In the genomic region with DNA sequence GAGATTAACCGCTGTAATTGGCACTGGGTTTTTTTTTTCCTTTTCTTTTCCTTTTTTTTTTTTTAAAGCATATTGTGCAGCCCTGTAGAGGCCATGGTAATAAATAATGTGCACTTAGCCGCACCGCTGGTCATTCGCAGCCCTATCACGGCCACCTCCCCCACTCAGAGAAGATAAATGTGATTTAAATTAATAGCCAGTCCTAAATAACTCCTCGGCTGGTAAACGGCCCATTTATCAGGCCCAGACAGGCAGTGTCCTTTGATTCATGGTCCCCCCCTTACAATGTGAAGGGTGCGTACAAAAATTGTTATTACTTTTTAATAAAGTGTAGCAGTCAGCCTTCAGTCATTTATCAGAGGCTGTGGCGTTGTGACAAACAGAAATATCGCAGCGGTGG, we compare ENCODE assay signal across 15 mouse cellular contexts.
A peak's percentile ranks its signal among the peaks of the same experiment; 100 is the strongest.
DNase-seq lines count a peak whose midpoint lies in the region; ATAC-seq lines count a peak whose summit lies in the region.
"Had no signal": no experiment of that assay in that cellular context is flagged by ENCODE, and none has a peak within 500 bp of the region (broad histone marks: within the 10 kb centered on the region; RNA-seq: fewer than 3 reads in every experiment).

No protein-coding gene starts in this region.

- peaks cover 50% of the 10 kb centered on the region for H3K27me3 ChIP-seq in hindbrain, embryonic 12.5 days
- peaks cover 23% of the 10 kb centered on the region for H3K27me3 ChIP-seq in hindbrain, embryonic 10.5 days (ENCODE audit: insufficient read depth, poor library complexity, severe bottlenecking)
- peaks cover 56% of the 10 kb centered on the region for H3K27me3 ChIP-seq in hindbrain, embryonic 13.5 days
- peaks cover 24% of the 10 kb centered on the region for H3K27me3 ChIP-seq in neural tube, embryonic 11.5 days (ENCODE audit: control insufficient read depth, insufficient read depth, low read length)
- H3K27me3 ChIP-seq in heart, embryonic 11.5 days (ENCODE audit: control insufficient read depth, insufficient read depth, low read length) = no peaks in the 10 kb centered on the region; the same call in 1 of the 2 replicates
- H3K27me3 ChIP-seq: CH12.LX had no signal

- no peak overlapping the region for H3K4me3 ChIP-seq in hindbrain, embryonic 12.5 days
- H3K4me3 ChIP-seq in hindbrain, embryonic 10.5 days = no peak overlapping the region
- H3K4me3 ChIP-seq in hindbrain, embryonic 13.5 days = no peak overlapping the region
- H3K4me3 ChIP-seq in neural tube, embryonic 11.5 days (ENCODE audit: low read depth, low read length) = no peak overlapping the region
- no peak overlapping the region for H3K4me3 ChIP-seq in heart, embryonic 11.5 days (ENCODE audit: low read depth, low read length)
- H3K4me3 ChIP-seq: heart, adult 2 months had no signal

- WGBS in hindbrain, embryonic 12.5 days = 52% methylated on average over 11 of the region's 11 CpGs
- 71% methylated on average over 11 of the region's 11 CpGs for WGBS in hindbrain, embryonic 10.5 days
- 30% methylated on average over 11 of the region's 11 CpGs for WGBS in hindbrain, embryonic 13.5 days
- WGBS in neural tube, embryonic 11.5 days = 29% methylated on average over 11 of the region's 11 CpGs
- WGBS in heart, embryonic 11.5 days (ENCODE audit: insufficient replicate concordance) = 70% methylated on average over 11 of the region's 11 CpGs

- H3K9ac ChIP-seq in hindbrain, embryonic 12.5 days = no peak overlapping the region
- H3K9ac ChIP-seq in hindbrain, embryonic 13.5 days = no peak overlapping the region
- no peak overlapping the region for H3K9ac ChIP-seq in neural tube, embryonic 11.5 days (ENCODE audit: low read length)
- H3K9ac ChIP-seq in heart, embryonic 11.5 days (ENCODE audit: low read depth, low read length) = no peak overlapping the region

- H3K9me3 ChIP-seq in hindbrain, embryonic 12.5 days (replicated peaks) = no peaks in the 10 kb centered on the region
- no peaks in the 10 kb centered on the region for H3K9me3 ChIP-seq in hindbrain, embryonic 10.5 days
- no peaks in the 10 kb centered on the region for H3K9me3 ChIP-seq in hindbrain, embryonic 13.5 days
- H3K9me3 ChIP-seq in neural tube, embryonic 11.5 days (ENCODE audit: control insufficient read depth, low read length) = no peaks in the 10 kb centered on the region
- H3K9me3 ChIP-seq in heart, embryonic 11.5 days (replicated peaks; ENCODE audit: control insufficient read depth, low read length) = no peaks in the 10 kb centered on the region

- no peak for DNase-seq in hindbrain, embryonic 10.5 days (ENCODE audit: low spot score)
- peak; percentile 57 for DNase-seq in embryo, embryonic 10 days (ENCODE audit: low spot score)
- peak; percentile 52 for DNase-seq in neural tube, embryonic 11.5 days (ENCODE audit: low spot score)
- no peak for DNase-seq in lung, postnatal 14 days
- no peak for DNase-seq in retina, postnatal 1 day
- DNase-seq: cerebellum, adult 8-10 months; gastrocnemius, postnatal 14 days; heart, adult 2 months; thymus, postnatal 14 days had no signal

- H3K27ac ChIP-seq in hindbrain, embryonic 12.5 days = no peak overlapping the region
- H3K27ac ChIP-seq in hindbrain, embryonic 10.5 days = no peak overlapping the region
- no peak overlapping the region for H3K27ac ChIP-seq in hindbrain, embryonic 13.5 days
- H3K27ac ChIP-seq in neural tube, embryonic 11.5 days (ENCODE audit: low read depth, low read length) = no peak overlapping the region
- no peak overlapping the region for H3K27ac ChIP-seq in heart, embryonic 11.5 days (ENCODE audit: low read depth, low read length)
- H3K27ac ChIP-seq: heart, adult 2 months had no signal

- peaks cover 15% of the 10 kb centered on the region; the same call in 1 of the 2 replicates for H3K4me1 ChIP-seq in hindbrain, embryonic 12.5 days
- H3K4me1 ChIP-seq in hindbrain, embryonic 10.5 days (replicated peaks) = peaks cover 27% of the 10 kb centered on the region
- H3K4me1 ChIP-seq in hindbrain, embryonic 13.5 days (replicated peaks) = peaks cover 24% of the 10 kb centered on the region
- peaks cover 7% of the 10 kb centered on the region for H3K4me1 ChIP-seq in neural tube, embryonic 11.5 days (ENCODE audit: control insufficient read depth, insufficient read depth, low read length)
- no peaks in the 10 kb centered on the region for H3K4me1 ChIP-seq in heart, embryonic 11.5 days (ENCODE audit: control insufficient read depth, insufficient read depth, low read length)

- H3K36me3 ChIP-seq in hindbrain, embryonic 12.5 days = no peaks in the 10 kb centered on the region
- H3K36me3 ChIP-seq in hindbrain, embryonic 10.5 days = no peaks in the 10 kb centered on the region
- no peaks in the 10 kb centered on the region for H3K36me3 ChIP-seq in hindbrain, embryonic 13.5 days
- no peaks in the 10 kb centered on the region for H3K36me3 ChIP-seq in neural tube, embryonic 11.5 days (ENCODE audit: control insufficient read depth, insufficient read depth, low read length)
- no peaks in the 10 kb centered on the region for H3K36me3 ChIP-seq in heart, embryonic 11.5 days (ENCODE audit: control insufficient read depth, insufficient read depth, low read length)

- ATAC-seq in hindbrain, embryonic 12.5 days (ENCODE audit: low FRiP score) = peak; percentile 81
- peak; percentile 73 for ATAC-seq in hindbrain, embryonic 13.5 days (ENCODE audit: low FRiP score)
- peak; percentile 74 for ATAC-seq in neural tube, embryonic 11.5 days (ENCODE audit: insufficient read depth, low FRiP score, low TSS enrichment)
- no peak for ATAC-seq in heart, embryonic 11.5 days (replicated peaks; ENCODE audit: insufficient number of reproducible peaks, low FRiP score, low TSS enrichment)
- ATAC-seq: intestine, postnatal 0 days; lung, postnatal 0 days had no signal

- H3K4me2 ChIP-seq in hindbrain, embryonic 12.5 days (replicated peaks) = no peak overlapping the region
- H3K4me2 ChIP-seq in hindbrain, embryonic 13.5 days = no peak overlapping the region
- H3K4me2 ChIP-seq in neural tube, embryonic 11.5 days (ENCODE audit: low read depth) = no peak overlapping the region
- no peak overlapping the region for H3K4me2 ChIP-seq in heart, embryonic 11.5 days

Comparison
In these comparisons a context has a peak if more than half of its experiments do, and no peak if none do; other contexts are left out.
1. DNase-seq: peak in embryo, embryonic 10 days (single experiment) and neural tube, embryonic 11.5 days (single experiment); none in hindbrain, embryonic 10.5 days (single experiment), lung, postnatal 14 days (single experiment) and retina, postnatal 1 day (single experiment).